Mouse (Mus musculus): ENCODE measurements around the gene Cadps2.

Gene Cadps2

GRCm38 (mm10) chr6:23249616-23250287 is 589.5 kb downstream of the Cadps2 start:
- DNase-seq, result no peak

- no peak for DNase-seq
These were observed 590.2 kb downstream of the Cadps2 start for GRCm38 (mm10) chr6:23249053-23249401.

GRCm38 (mm10) chr6:23248313-23249052 is 590.7 kb downstream of the Cadps2 start, which contains the start of gene Fezf1:
Gene Fezf1, minus strand, starts transcription at chr6:23248362.
- no peak for DNase-seq

DNA sequence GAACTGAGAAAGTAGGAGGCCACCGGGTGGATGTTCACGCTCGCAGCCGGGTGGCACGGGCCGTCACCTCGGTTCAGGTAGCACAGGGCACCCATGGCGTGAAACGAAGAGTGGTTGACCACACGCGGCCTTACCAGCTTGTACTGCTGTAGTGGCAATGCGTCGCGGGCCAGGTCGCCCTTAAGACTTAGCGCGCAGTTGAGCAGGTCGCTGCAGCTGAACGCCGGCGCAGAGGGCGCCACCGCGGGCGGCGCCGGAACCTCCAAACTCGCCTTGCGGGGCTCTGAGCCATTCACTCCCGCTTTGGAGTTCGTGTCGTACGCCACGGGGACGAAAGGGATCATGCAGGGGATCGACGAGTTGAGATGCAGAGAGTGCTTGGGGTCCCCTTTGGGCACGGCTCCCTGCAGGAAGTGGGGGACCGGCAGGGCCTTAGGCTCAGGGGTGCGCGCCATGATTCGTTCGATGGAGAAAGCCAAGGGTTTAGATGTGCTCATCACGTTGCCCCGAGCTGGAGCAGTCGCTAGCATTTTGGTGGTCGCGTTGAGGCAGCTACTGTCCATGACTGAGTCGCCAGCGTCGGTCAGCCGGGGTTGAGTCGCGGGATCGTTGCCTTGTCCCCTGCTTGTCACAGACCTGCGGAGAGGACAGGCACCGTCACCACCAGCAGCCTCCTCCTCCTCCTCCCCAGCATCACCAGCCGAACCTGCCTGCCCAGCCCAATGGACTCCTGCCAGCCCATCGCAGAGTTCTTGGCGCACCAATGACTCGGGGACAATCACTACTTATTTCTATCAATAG is 591.5 kb downstream of the Cadps2 start:
- no peak for DNase-seq

DNA sequence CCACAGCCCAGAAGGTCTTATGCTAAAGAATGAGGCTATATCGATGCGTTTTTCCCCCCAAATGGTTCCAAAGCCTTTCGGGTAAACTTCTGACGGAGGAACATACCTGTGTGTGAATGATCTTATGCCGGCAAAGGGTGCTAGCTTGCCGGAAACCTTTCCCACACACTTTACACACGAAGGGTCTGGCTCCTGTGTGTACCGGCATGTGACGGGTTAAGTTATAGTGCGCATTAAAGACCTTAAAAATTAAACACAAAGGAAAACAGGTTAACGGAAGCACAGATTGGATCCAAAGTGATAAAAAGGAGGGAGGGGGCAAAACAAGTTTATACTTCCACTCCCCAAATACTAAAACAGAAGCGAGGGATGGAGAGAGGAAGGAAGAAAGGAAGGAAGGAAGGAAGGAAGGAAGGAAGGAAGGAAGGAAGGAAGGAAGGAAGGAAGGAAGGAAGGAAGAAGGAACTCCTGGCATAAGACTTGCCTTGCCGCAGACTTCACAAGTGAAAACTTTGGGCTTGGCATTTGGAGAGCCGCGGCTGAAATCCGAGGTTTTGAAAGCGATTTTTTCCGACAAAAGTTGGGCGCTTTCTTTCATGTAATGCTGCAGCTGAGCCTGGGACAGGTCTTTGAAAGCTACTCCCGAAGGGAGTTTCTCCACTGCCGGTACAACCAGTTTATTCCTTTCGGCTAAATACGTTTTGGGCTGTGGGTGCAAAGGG is 592.3 kb downstream of the Cadps2 start:
- DNase-seq, result no peak

- DNase-seq, result no peak
These were observed 593.0 kb downstream of the Cadps2 start for GRCm38 (mm10) chr6:23246061-23246789.

GRCm38 (mm10) chr6:23245545-23246011 is 593.6 kb downstream of the Cadps2 start:
- DNase-seq, result no peak

GRCm38 (mm10) chr6:23245121-23245520 is 594.1 kb downstream of the Cadps2 start:
- DNase-seq, result no peak

GRCm38 (mm10) chr6:23243821-23244760 is 595.1 kb downstream of the Cadps2 start:
- DNase-seq, result no peak
